Mouse (Mus musculus) CD4-positive, CD25-positive, alpha-beta regulatory T cell, adult 2 months (primary cell): ENCODE data around the gene Hcrtr1.

Experiments used
- DNase-seq: peaks from one replicate; pipeline ENCODE4 v3.0.0-alpha.2; 2012; ENCODE audit warnings: low read depth, low spot score

Gene Hcrtr1

DNA sequence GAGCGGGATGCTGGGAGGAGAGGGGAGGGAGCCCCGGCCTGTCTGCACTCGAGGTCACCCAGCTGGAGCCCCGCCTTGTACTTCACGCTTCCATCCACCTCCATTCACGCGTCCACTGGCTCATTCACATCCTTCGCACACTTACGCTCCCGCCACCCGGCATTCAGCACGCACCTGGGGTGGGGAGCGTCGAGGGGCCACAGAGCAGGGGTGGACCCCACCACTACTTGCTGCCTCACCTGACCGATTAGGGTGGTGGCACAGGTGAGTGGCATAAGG is at the start of gene Hcrtr1:
Gene Hcrtr1 (minus strand): TSS at position 146 of the 279 bp plus-strand sequence.
- no peak for DNase-seq

DNA sequence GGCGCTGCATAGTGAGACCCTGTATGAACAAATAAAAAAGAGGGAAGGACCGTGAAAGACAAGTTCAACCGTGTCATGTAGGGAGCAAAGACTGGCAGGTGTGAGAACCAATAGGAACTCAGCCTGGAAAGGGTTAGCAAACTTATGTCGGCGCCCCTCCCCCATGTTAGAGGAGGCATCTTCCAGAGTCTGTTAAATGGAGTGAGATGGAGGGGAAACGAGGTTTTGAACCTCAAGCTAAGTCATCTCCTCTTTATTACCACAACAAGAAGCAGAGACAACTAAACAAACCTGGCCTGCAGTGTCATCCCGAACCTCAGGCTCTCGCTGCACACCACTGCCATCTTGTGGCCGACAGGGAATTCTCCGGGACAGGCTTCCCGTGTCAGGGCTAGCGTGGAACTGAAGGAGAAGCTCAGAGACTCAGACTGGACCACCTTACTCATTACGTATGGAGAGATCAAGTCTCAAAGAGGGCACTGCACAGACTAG is 49.7 kb upstream of the Hcrtr1 start:
- DNase-seq = peak; percentile 83

DNA sequence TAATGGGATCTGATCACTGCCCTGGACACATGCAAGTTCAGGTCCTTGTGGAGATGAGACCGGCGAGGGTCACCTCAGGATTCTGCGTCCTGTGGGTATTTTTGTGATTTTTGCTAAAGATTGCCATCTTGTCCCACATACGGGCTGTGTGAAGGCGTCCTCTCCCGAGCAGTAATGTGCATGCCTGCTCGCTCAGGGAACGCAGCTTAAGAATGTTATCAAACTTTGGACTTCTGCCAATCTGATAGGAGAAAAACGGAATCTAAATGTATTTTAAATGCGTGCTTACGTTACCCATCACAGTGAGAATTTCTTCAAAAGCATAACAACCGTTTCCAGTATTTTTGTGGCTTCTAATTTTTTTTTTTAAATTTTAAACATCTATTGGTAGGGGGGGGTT is 47.7 kb upstream of the Hcrtr1 start:
- no peak for DNase-seq

DNA sequence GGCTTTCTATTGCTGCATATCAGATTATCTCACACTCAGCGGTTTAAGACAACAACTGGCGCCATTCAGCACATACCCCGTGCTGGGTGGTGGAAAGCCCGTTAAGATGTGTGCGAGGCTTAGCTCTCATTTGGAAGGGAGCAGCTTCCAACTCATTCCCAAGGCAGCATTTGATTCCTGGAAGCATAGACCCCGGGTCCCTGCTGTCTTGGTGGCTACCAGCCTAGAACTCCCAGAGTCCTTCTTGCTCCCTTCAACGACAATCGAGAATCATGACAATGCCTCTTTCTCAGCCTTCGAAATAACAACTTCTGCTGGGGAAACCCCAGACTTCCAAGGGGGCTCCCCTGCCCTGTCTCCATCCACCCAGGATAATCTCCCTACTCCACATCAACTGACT is 47.3 kb upstream of the Hcrtr1 start:
- DNase-seq = no peak

DNA sequence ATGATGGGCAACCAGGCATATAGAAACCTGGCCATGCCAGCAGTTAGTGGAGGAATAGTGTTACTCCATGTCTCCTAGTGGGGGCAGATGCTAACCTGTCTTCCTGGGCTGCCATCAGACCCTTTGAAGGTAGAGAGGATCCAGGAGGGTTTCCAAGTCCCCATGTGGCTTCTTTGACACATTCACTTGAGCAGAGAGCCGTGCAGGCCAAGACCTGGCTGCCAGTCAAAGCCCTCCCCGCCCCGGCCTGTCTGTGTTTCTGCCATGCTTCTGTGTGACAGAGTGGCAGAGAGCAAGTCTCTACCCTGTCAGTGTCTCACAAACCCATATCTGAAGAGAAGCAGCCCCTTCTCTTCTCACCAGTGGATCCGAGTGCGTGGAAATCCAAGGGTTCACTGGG is 44.7 kb upstream of the Hcrtr1 start:
- no peak for DNase-seq

DNA sequence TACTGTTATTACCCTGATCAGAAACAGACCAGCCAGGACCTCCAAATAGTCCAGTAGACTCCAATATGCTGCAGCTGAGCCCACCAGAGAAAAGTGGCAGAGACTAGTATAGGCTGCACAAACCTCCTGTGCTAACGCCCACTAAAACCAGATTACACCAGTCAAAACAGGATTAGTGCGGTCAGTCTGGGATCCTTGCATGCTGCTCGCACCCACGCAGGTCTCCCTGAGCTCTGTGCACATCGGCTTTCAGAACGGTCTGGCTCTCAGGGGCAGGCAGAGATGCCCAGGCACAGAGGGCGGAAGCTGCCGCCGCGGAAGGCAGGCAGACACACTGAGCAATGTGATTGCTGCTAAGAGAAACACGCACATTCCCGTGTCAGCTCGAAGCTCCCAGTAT is 43.9 kb upstream of the Hcrtr1 start:
- DNase-seq = no peak

DNA sequence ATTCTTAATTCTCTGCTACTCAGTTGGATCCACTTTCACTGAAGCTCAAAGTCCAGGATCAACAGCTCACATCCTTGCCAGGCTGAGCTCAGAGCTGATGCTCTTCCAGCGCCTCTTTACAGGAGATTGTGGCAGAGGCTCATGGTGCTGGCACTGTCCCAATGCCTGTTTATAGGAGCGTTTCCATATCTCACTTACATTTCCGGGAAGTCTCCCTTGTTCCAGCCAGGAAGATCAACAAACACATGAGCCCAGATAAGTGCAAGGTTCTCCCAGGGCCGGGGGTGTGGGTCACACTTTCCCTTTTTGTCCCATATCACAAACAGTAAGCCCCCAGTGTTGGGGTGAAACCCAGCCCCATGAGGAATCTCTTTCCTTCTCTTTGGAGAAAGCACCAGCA is 42.7 kb upstream of the Hcrtr1 start:
- no peak for DNase-seq

DNA sequence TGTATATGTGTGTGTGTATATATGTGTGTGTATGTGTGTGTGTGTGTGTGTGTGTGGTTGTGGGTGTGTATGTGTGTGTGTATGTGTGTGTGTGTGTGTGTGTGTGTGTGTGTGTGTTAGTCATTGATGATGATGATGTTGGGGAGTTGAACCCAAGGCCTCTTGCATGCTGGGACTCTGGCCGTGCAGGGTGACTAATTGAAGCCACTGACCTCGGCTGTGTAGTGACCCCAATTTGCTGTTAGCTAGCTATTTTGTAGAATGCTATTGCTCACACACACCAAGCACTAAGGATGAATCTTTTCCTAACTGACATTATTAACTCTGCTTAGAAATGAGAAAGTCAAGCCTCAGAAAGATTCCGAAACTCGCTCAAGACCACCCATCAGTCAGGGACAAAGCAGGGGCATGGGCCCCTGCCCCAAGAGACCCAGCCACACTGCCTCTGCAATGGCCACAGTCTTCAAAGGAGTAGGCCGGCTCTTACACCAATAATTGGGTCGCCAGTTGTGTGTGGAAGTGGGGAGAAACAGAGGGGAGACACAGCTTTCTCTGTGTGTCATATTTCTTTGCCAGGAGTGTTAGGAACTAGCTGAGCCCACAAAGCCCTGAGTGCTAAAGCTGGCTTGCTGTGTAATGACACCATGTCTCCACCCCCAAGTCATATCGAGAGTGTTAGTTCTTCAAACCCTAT is 41.9 kb upstream of the Hcrtr1 start:
- no peak for DNase-seq

DNA sequence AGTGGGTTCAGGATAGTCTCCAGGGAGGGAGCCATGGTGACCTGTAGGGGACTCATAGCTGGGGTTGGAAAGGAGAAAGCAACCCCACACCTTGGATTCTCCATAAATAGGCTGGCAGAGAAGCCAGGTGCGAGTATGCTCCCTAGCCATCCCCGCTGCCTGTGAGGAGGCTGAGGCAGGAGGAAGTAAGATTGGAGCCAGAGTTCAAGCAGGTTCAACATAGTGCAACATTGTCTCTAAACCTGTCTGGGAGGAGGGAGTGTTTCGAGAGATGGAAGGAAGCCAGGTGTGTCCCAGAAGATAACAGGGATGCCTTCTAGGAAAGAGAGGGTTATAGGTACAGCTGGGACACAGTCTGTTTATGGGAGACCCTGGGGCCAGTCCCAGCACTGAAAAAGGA is 40.7 kb upstream of the Hcrtr1 start:
- no peak for DNase-seq

DNA sequence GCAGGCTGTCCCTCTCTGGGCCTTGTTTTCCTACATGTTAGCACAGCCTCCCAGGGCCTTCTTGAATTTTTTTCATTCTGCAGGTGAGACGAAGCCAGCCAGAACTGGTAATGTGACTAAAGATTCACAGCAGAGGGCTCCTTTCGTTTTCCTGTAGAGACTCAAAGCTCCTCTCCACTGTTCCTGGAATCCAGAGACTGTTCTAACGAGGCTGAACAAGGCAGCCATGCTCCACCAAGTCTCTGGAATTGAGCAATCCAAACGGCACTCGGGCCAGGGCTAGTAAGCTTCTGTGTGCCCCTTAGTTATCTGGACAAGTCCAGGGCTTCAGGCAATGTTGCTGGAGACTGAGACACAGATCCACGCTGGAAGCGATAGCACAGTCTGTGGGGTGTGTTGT is 38.4 kb upstream of the Hcrtr1 start:
- DNase-seq = no peak

DNA sequence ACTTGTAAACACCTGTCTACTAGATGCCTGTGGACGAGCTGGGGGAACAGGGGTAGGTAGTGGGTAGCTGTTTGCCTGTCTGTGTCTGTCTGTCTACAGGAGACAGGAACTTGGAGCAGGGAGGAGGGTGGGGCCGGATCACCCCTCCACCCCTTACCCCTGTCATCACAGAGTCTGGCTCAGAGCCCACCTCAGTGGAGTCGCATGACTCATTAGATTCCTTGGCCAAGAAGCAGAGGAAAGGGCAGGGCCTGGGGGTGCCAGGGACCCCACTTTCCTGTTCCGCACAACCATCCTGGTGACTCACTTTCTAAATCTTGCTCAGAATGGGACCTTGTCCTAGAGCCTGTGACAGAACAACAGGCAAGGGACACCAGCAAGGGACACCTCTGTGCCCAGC is 37.9 kb upstream of the Hcrtr1 start:
- DNase-seq = no peak

DNA sequence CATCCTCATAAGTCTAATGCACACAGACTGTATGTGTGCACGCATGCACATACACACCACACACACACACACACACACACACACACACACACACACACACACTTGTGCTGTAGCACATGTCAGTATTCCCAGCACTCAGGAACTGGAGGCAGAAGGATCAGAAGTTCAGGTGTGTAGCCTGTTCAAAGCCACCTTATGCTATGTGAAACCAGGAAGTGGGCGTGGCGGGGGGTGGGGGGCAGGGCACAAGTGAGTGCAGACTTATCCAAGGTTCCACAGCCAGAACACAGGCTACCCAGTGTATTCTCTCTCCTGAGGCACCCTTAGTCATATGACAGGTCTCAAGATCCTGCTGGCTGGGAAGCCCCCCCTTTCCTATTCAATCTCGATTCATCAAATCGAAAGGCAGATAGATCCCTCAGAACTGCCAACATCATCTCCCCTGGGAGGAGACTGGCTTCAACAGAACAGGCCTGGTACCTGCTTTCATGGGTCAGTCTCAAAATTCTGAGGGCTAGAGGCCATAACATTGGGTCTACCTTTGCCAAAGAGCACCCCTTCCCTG is 37.1 kb upstream of the Hcrtr1 start:
- DNase-seq = peak; percentile 16

DNA sequence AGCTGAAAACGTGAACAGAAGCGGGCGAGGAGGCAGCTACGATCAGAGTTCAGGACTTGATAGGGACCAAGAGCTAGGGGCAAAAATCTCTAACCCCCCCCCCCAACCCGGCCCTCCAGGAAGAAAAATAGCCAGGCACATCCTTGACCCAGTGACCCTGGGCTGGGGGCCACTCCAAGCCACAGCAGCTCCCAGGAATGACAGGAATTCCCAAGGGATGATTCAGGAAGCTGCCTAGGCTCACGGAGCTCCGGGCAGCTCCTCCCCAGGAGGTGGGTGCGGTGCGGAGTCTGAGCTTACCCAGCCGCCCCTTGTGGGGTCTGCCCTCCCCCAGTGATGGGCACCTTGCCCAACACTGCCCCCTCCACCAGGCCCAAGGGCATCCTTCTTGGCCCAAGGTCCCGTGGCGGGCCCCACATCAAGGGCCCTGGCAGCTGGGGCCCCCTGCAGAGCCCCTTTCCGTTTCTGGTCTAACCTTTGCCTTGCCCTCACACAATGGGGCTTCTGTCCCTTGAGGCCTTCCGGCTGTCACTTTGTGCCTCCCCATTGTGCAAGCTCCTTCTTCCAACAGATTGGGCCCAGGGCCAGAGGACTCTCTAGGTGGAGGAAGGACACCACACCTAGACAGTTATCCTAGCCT is 36.0 kb upstream of the Hcrtr1 start, which contains the start of gene Tinagl1:
Gene Tinagl1 (minus strand): TSS at position 51 of the 640 bp plus-strand sequence.
- DNase-seq = no peak

DNA sequence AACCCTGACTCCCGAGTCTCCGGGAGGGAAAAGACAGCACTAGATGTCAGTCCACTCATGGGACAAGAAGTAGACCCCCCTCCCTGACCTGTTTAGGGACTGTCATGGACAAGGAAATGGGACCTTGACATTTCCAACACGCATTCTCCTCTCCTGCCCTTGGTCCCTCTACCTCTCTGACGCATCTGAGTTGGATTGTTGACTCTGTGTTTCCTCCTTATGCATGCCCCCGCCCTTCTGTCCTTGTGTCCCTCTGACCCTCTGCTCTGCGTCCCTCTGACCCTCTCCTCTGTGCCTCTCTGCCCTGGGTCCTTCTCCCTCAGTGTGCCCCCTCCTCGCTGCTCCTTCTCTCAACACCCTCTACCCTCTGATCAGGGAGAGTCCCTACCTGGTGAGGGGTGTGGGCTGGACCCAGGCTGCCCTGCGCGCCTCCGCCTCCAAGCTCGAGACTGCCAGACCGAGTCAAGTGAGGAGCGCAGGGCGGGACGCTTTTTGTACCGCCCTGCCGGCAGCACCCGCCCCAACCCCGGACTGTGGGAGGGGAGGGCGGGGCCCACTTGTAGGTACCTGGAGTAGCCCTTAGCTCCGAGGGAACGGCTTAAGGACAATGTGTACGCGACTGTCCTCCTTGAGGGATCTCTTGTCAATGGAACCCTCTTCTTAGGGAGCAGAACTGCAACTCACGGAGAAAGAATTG is 35.3 kb upstream of the Hcrtr1 start:
- peak; percentile 42 for DNase-seq

DNA sequence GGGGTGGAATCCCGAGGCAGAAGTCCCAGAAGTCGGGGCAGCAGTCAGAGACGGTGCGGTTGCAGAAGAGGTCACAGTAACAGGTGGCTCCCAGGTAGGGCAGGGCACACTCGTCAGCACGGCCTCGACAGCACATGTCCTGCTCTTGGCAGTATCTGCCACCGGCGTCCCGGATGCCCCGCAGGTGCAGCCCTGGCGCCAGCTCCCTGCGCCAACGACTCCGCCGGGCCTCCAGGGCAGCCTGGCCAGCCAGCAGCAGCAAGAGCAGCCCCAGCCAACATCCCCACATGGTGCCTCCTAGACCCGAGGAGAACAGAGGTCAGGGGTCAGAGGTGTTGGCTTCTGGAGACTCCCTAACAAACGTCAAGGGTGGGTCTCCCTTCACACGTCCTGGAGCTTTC is 34.8 kb upstream of the Hcrtr1 start:
- DNase-seq = no peak

DNA sequence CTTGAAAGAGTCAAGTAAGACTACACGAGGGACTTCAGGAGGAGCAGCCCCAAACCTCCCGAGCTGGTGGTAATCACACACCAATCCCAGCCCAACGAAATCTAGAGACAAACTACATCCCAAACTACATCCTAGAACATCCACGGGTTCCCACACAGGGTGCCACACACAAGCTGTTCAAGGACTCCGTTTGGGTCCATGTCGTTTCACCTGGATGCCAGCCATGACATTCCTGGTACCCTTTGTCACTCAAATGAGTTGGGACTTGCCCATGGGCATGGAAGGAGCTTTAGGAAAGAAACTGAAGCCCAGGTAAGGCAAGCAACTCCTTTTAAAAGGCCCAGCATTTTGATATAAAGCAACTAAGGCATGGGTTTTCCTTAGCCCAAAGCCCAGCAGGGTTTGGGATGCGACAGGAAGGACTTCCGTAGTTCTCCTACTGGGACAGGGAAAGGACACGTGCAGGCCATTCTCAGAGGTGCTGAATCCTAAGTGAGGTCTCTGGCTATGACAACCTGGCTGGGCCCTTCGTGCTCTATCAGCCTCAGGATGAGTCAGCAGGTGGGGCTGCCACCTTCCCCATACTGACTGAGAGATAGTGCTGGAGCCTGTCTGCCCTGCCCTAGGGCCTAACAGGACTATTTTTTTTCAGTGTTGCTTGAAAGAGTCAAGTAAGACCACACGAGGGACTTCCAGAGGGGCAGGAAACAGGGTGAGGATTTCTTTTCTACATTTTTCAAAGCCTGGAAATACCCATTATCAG is 34.1 kb upstream of the Hcrtr1 start:
- DNase-seq = no peak

DNA sequence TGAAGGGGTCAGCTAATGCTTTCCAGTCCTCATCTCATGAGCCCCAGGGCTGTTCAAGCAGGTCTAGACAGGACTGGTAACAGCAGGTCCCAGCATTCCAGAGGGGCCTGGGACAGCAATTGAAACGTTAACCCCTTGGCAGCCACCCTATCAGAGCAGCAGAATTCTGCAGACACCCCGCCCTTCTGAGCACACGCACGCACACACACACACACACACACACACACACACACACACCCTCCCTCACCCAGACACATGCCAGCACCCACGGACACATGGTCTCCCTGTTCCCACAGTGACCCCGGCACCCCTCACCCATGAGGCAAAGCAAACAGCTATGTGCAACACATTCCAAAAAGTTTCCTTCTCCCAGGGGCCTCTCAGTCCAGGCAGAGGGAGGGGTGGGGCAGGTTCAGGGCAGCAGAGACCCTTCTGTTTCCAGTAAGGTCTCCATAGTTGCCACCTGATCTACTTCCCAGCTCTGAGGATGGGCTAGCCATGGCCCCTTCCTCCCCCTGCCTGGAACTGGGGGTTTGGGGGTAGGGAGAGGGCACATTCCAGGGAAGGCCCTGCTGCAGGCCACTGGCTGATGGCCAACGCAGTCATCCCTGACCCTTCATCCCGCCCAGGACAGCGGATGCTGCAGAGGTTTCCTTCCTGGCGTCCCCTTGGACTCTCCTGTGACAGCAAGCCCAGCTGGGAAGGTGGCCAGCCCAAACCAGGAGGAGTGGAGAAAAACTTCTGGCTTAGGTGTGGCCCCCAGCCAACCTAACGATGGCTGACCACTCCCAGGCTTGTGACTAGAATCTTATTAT is 33.0 kb upstream of the Hcrtr1 start:
- no peak for DNase-seq

DNA sequence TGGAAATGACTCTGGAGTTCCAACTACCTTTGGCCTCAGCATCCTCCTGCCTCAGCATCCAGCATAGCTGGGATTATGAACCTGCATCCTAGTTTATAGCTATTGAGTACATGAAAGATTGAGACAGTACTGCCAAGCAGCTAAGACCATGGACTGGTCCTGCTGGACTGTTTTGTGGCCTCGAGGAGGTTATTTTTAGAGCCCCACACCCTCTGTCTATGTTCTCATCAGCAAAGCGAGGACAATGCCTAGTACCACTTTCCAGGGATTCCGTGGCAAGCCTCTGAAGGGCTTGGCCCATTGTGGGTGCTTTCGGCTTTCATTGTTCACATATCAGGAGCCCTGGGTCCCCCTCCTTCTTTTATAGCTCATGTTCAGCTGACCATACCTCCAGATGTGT is 31.2 kb upstream of the Hcrtr1 start:
- DNase-seq = no peak

DNA sequence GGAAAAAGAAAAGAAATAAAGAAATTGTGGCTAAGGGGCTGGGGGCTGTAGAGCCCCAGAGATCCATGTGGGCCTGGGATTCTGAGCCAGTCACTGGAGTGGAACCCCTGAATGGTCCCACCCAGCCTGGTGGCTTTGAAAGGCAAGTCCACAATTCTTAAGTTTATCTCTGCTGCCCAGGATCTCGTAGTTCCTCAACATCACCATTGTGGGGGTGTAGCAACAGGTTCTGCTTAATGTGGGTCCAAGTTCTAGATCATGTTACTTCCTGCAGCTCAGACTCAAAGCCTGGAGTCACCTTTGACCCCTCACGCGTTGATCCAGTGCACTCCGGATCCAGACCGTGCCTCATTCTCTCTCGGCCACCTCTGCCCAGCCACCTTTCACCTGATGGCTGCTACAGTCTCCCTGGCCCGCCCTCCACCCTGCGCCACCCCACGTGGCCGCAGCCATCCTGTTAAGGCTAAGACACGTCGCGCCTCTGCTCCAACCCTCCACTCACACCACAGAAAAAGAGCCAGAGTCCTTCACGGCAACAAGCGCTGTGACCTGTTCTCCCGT is 30.3 kb upstream of the Hcrtr1 start:
- no peak for DNase-seq

DNA sequence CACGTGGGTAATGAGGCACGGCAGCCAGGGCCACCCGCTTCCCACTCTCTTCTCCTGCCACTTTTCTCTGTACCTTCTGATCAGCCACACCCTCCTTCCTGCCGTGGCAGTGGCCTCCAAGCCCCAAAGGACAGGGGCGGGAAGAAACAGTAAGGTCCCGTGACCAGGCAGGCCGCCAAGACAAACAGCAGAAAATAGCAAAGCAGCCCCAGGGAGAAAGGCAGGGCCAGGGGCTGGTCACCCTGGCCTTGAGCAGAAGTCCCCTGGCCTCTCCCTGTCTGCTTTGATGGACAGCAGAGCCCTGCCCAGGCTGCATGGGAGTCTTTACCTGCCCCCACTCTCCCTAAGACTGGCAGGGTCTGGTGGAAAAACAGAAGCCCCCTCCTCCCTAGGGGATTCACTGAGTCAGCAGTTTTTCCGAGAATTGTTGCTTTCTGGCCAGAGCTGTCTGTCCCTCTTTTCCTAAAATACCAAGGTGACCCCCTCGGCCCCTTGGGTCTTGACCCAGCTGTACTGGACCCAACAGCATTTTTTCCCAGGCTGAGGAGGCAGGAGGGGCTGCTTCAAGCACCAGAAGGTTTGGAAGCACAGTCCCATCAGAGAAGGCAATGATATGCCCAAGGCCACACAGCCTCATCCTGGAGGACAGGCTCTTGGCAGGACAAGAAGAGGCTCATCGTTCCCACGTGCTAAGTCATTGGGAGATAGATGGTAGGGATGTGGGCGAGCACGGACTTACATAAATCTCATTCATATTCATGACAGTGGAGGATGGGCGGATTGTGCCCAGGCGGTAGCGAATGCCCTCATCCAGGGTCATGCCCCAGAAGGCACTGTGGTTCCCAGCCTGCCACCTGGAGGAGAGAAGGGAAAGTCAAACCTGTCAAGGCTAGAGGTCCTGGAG is 29.4 kb upstream of the Hcrtr1 start:
- no peak for DNase-seq
